Mouse (Mus musculus): ENCODE data around the gene Epb41l3.

DNA sequence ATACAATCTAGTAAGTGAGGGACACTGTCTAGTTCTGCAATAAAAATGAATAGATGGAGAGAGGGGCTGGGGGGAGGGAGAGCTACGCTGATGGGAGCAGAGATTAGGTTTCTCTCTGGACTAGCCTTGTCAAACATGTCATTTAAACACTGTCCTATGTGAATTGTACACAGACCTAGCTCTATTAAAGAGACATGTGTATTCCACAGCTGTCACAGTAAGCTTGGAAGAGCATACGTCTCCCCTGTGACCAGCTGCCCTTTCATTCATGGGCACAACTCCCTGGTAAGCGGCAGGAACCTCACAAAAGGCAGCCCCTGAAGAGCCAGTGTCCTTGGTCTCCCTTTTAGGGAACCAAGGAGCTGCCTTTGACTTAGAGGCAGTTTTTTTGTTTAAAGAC, 119.1 kb downstream of the Epb41l3 start:
- TF ChIP-seq EP300 (IDR thresholded peaks at IDR 0.05; ENCODE audit: low read depth), result no peak
- TF ChIP-seq CTCF (IDR thresholded peaks at IDR 0.05; ENCODE audit: low read depth), result no peak
